Mouse (Mus musculus) midbrain, embryonic 14.5 days (tissue): Measurements from ENCODE around the gene Mrgprh. TPM values are rescaled to one million over a fixed set of nuclear protein-coding genes. Genes with fewer than 3 reads are reported as not detected.
A peak's percentile ranks its signal among the peaks of the same experiment; 100 is the strongest.
"Not testable (repeated sequence)": the region's sequence is repeated elsewhere in the genome, so short reads cannot be mapped to it uniquely, and the experiment has no call there.

Source experiments
- ATAC-seq: fragments of 200-750 bp; cut with Nextera tagmentation; 2 replicates; pipeline ENCODE4 v1.8.0; 2017; ENCODE audit warnings: moderate number of reproducible peaks, moderate library complexity; ENCODE audit not compliant: low FRiP score, low TSS enrichment
- DNase-seq: peaks from one replicate; pipeline ENCODE4 v3.0.0-alpha.2; 2015
- H3K27ac ChIP-seq: fragments of 300-500 bp; sonication (generic); replicated peaks from 2 replicates; pipeline ENCODE4 v1.5.1; 2014; ENCODE audit warnings: mild to moderate bottlenecking, low read depth, low read length, moderate library complexity
- H3K27me3 ChIP-seq: fragments of 300-500 bp; sonication (generic); 2 replicates; pipeline ENCODE4 v1.6.1; 2014; ENCODE audit warnings: low read length, control low read depth, mixed read lengths; ENCODE audit not compliant: control insufficient read depth, insufficient read depth
- H3K36me3 ChIP-seq: fragments of 300-500 bp; sonication (generic); 2 replicates; pipeline ENCODE4 v1.6.1; 2014; ENCODE audit warnings: low read length, control low read depth; ENCODE audit not compliant: control insufficient read depth, insufficient read depth
- H3K4me1 ChIP-seq: fragments of 300-500 bp; sonication (generic); 2 replicates; pipeline ENCODE4 v1.6.1; 2014; ENCODE audit warnings: mild to moderate bottlenecking, antibody characterized with exemption, low read length, control low read depth; ENCODE audit not compliant: control insufficient read depth, insufficient read depth
- H3K4me2 ChIP-seq: fragments of 300-500 bp; sonication (generic); 2 replicates; pipeline ENCODE4 v1.6.1; 2014; ENCODE audit warnings: mild to moderate bottlenecking, low read length, moderate library complexity
- H3K4me3 ChIP-seq: fragments of 300-500 bp; sonication (generic); replicated peaks from 2 replicates; pipeline ENCODE4 v1.5.1; 2014; ENCODE audit warnings: low read depth, low read length
- H3K9ac ChIP-seq: fragments of 300-500 bp; sonication (generic); replicated peaks from 2 replicates; pipeline ENCODE4 v1.6.1; 2014; ENCODE audit warnings: mild to moderate bottlenecking, low read length, moderate library complexity
- H3K9me3 ChIP-seq: fragments of 300-500 bp; sonication (generic); 2 replicates; pipeline ENCODE4 v1.6.1; 2016; ENCODE audit warnings: low read length, control low read depth, mixed read lengths; ENCODE audit not compliant: control insufficient read depth
- whole genome bisulfite sequencing: fragments of 180-500 bp; shearing (Covaris S2); extraction: QIAGEN DNeasy Blood & Tissue Kit; methylation state at CpG from one replicate; pipeline ENCODE4 v1.1.7; 2014; 5-methylcytosine and 5-hydroxymethylcytosine counted together
- polyA plus RNA-seq: library from polyadenylated mRNA; unstranded; fragments of >200 nt; fragmentation: Nextera tagmentation; extraction: Ambion mirVana; gene quantifications from 2 replicates; pipeline ENCODE4 v1.2.1, GENCODE M21; 2014

Gene Mrgprh
- polyA plus RNA-seq, 1 experiment from 2014 or later: not detected

GRCm38 (mm10) chr17:12881216-12881615, 5.4 kb downstream of the Mrgprh start:
- Histone ChIP-seq H3K4me3 (no peak overlapping the region), H3K36me3 (no peaks in the 10 kb centered on the region), H3K9ac (no peak overlapping the region), H3K9me3 (no peaks in the 10 kb centered on the region), H3K27me3 (no peaks in the 10 kb centered on the region), H3K4me1 (no peaks in the 10 kb centered on the region), H3K27ac (no peak overlapping the region), H3K4me2 (no peak overlapping the region)
- ATAC-seq (no peak), DNase-seq (no peak)
- 67% methylated on average over 1 of the region's 1 CpGs for WGBS

DNA sequence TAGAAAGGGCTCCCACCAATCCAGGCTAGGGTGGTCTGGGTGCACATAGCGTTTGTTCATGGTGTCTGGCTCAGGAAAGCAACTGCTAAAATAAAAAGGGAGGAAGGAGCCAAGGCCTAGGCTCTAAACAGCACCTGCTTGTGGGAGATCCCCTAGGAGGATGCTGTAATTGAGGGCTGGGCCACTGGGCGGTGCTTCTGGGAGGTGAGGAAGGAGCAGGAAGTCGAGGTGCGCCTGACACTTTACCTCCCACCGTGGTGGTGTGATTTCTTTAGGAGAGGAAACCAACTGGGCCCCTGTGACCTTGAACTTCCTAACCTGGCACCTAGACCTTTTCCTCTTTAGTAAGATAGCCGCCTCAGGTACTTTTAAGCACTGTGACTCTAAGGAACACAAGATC, 10.8 kb downstream of the Mrgprh start:
- ATAC-seq (no peak), DNase-seq (no peak)
- no peaks in the 10 kb centered on the region for H3K4me1 ChIP-seq
- no peak overlapping the region for H3K27ac ChIP-seq
- 41% methylated on average over 6 of the region's 6 CpGs for WGBS
- H3K4me2 ChIP-seq: no peak overlapping the region
- no peaks in the 10 kb centered on the region for H3K27me3 ChIP-seq
- H3K9me3 ChIP-seq: no peaks in the 10 kb centered on the region
- no peak overlapping the region for H3K9ac ChIP-seq
- H3K4me3 ChIP-seq: no peak overlapping the region
- peaks cover 7% of the 10 kb centered on the region; the same call in 1 of the 2 replicates for H3K36me3 ChIP-seq

- Histone ChIP-seq H3K4me3 (no peak overlapping the region), H3K9ac (no peak overlapping the region), H3K27me3 (no peaks in the 10 kb centered on the region), H3K27ac (no peak overlapping the region), H3K9me3 (no peaks in the 10 kb centered on the region), H3K4me1 (no peaks in the 10 kb centered on the region), H3K4me2 (no peak overlapping the region), H3K36me3 (peaks cover 7% of the 10 kb centered on the region; the same call in 1 of the 2 replicates)
- ATAC-seq (no peak), DNase-seq (no peak)
- 88% methylated on average over 15 of the region's 15 CpGs for WGBS
Measured at GRCm38 (mm10) chr17:12887021-12887775, 11.4 kb downstream of the Mrgprh start.

DNA sequence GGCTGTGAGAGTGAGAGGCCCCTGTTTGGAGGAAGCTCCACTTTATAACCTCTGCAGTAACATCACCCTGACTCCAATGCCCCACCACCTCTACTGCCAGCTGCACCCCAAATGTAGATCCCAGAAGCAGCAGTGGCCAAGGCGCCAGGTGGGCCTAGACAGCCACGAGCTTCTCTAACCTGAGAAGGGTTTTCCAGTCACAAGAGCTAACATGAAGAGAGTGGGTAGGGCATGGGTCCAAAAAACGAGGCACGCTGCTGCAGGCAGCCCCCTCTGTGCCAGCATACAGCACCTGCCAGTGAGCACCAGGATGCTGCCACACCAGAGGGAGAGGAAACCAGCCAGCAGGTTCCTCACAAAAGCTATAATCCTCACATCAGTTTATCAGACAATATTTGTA, 15.2 kb downstream of the Mrgprh start:
- Histone ChIP-seq H3K9me3 (no peaks in the 10 kb centered on the region), H3K4me2 (no peak overlapping the region), H3K4me1 (no peaks in the 10 kb centered on the region), H3K36me3 (peaks cover 10% of the 10 kb centered on the region; the same call in 1 of the 2 replicates), H3K27ac (no peak overlapping the region), H3K4me3 (no peak overlapping the region), H3K9ac (no peak overlapping the region), H3K27me3 (no peaks in the 10 kb centered on the region)
- DNase-seq (no peak), ATAC-seq (no peak)
- WGBS: 88% methylated on average over 4 of the region's 4 CpGs

DNA sequence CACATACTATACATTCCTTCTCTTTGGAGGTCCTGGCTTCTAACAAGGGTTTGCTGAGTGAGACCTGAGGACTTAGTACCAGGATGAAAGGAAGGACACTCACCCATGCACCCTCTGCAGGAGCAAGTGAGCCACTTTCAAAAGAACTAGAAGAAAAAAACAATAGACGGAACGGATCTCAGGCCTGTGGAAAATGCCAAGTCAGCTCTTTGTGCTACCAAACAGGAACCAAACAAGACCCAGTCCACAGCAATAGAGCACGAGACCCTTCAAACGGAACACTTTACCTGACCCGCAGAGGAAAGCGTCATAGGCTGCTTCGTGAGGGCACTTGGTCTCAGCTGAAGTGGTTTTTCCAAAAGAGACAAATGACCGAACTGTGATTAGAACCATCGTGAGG, 16.2 kb downstream of the Mrgprh start:
- Histone ChIP-seq H3K4me2 (no peak overlapping the region), H3K36me3 (peaks cover 10% of the 10 kb centered on the region; the same call in 1 of the 2 replicates), H3K9me3 (no peaks in the 10 kb centered on the region), H3K9ac (no peak overlapping the region), H3K4me3 (no peak overlapping the region), H3K4me1 (no peaks in the 10 kb centered on the region), H3K27ac (no peak overlapping the region), H3K27me3 (no peaks in the 10 kb centered on the region)
- WGBS: 93% methylated on average over 9 of the region's 9 CpGs
- no peak for ATAC-seq
- no peak for DNase-seq

- Histone ChIP-seq H3K27ac (peak overlapping the region; percentile 1; the same call in 1 of the 2 replicates), H3K9me3 (no peaks in the 10 kb centered on the region), H3K9ac (no peak overlapping the region), H3K27me3 (no peaks in the 10 kb centered on the region), H3K4me1 (no peaks in the 10 kb centered on the region), H3K4me3 (no peak overlapping the region), H3K4me2 (no peak overlapping the region), H3K36me3 (peaks cover 13% of the 10 kb centered on the region)
- ATAC-seq (no peak), DNase-seq (peak; percentile 1)
- WGBS: 80% methylated on average over 5 of the region's 5 CpGs
Measured at GRCm38 (mm10) chr17:12897674-12898073, 21.8 kb downstream of the Mrgprh start.

- ATAC-seq, H3K4me1 ChIP-seq, H3K4me2 ChIP-seq, H3K4me3 ChIP-seq, H3K9me3 ChIP-seq, H3K9ac ChIP-seq, H3K27me3 ChIP-seq: not testable (repeated sequence)
- DNase-seq: peak; percentile 8
- H3K27ac ChIP-seq: peak overlapping the region; percentile 60
- 32% methylated on average over 2 of the region's 2 CpGs for WGBS
- peaks cover 10% of the 10 kb centered on the region for H3K36me3 ChIP-seq
Measured at GRCm38 (mm10) chr17:12898607-12899006, 22.8 kb downstream of the Mrgprh start.

DNA sequence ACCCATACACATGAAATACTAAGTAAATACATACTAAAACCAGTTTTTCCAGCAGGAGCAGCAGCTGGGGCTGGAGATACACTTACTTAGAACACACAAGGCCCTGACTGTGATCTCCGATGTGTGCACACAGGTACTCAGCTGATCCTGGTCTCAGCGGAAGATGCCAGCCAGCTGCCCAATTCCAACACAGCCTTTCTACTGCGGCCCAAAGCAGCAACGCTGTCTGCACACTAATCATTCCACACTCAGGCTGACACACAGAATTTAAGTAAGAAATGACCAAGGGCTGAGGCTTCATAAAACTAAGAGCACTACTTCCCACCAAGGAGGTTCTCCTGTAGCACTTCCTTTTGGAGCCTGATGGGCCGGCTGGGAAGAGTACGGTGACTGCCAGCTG, 26.5 kb downstream of the Mrgprh start:
- WGBS: 95% methylated on average over 6 of the region's 6 CpGs
- no peak for DNase-seq

More for the DNA sequence above, 26.5 kb downstream of the Mrgprh start:
- H3K27me3 ChIP-seq: no peaks in the 10 kb centered on the region
- no peak overlapping the region for H3K27ac ChIP-seq
- no peaks in the 10 kb centered on the region for H3K9me3 ChIP-seq
- H3K36me3 ChIP-seq: peaks cover 24% of the 10 kb centered on the region
- no peak for ATAC-seq
- no peak overlapping the region for H3K4me2 ChIP-seq
- no peak overlapping the region for H3K9ac ChIP-seq
- no peak overlapping the region for H3K4me3 ChIP-seq
- H3K4me1 ChIP-seq: no peaks in the 10 kb centered on the region
